Mouse (Mus musculus) fat pad, adult 2 months (tissue): ENCODE data around the gene Nrl.

Experiments used
- DNase-seq: peaks from one replicate; pipeline ENCODE4 v3.0.0-alpha.2; 2011; ENCODE audit warnings: low read depth, low spot score; ENCODE audit errors: extremely low read depth

Gene Nrl

GRCm38 (mm10) chr14:55490361-55491201 is 34.2 kb downstream of the Nrl start, which contains the start of gene Carmil3:
TSS of gene Carmil3 (plus strand) at chr14:55490651.
- no peak for DNase-seq

GRCm38 (mm10) chr14:55486836-55487235 is 37.9 kb downstream of the Nrl start:
- DNase-seq: no peak

- DNase-seq: no peak
Observed at GRCm38 (mm10) chr14:55484430-55485085, 40.2 kb downstream of the Nrl start.

- no peak for DNase-seq
Observed at GRCm38 (mm10) chr14:55479629-55480028, 45.2 kb downstream of the Nrl start.

- DNase-seq: no peak
Observed at GRCm38 (mm10) chr14:55478651-55479599, 45.9 kb downstream of the Nrl start, which contains the start of gene Dhrs4. TSS of gene Dhrs4 (plus strand) at chr14:55478758.

- no peak for DNase-seq
Observed at GRCm38 (mm10) chr14:55477829-55478228, 47.0 kb downstream of the Nrl start.

GRCm38 (mm10) chr14:55477421-55477820 is 47.4 kb downstream of the Nrl start:
- no peak for DNase-seq

- no peak for DNase-seq
Observed at GRCm38 (mm10) chr14:55475654-55476053, 49.1 kb downstream of the Nrl start.

GRCm38 (mm10) chr14:55470806-55471205 is 54.0 kb downstream of the Nrl start:
- DNase-seq: no peak

- no peak for DNase-seq
Observed at GRCm38 (mm10) chr14:55469821-55470220, 55.0 kb downstream of the Nrl start.

- no peak for DNase-seq
Observed at GRCm38 (mm10) chr14:55469041-55469440, 55.7 kb downstream of the Nrl start.
